Mouse (Mus musculus) kidney, adult 2 months (tissue): ENCODE measurements around the gene Fgfr3. TPM values are rescaled to one million over a fixed set of nuclear protein-coding genes. Genes with fewer than 3 reads are reported as not detected.

Source experiments
- DNase-seq: peaks from one replicate; pipeline ENCODE4 v3.0.0; 2021
- H3K27ac ChIP-seq: fragments of 200-500 bp; 2 replicates; pipeline ENCODE4 v1.5.1; 2012; ENCODE audit warnings: low read depth, low read length, control low read depth, inconsistent platforms; ENCODE audit not compliant: insufficient read depth
- H3K27me3 ChIP-seq: fragments of 200-500 bp; replicated peaks from 2 replicates; pipeline ENCODE4 v1.6.1; 2012; ENCODE audit warnings: mild to moderate bottlenecking, moderate library complexity, low read length, inconsistent platforms; ENCODE audit not compliant: control insufficient read depth, insufficient read depth
- H3K36me3 ChIP-seq: fragments of 200-500 bp; 2 replicates; pipeline ENCODE4 v1.6.1; 2012; ENCODE audit warnings: mild to moderate bottlenecking, moderate library complexity, low read length, inconsistent platforms; ENCODE audit not compliant: control insufficient read depth, insufficient read depth
- H3K4me1 ChIP-seq: fragments of 200-500 bp; 2 replicates; pipeline ENCODE4 v1.6.1; 2011; ENCODE audit warnings: low read length; ENCODE audit not compliant: control insufficient read depth, insufficient read depth
- H3K4me3 ChIP-seq: fragments of 200-500 bp; 2 replicates; pipeline ENCODE4 v1.5.1; 2011; ENCODE audit warnings: mild to moderate bottlenecking, low read depth, low read length, control low read depth; ENCODE audit not compliant: insufficient read depth
- CTCF ChIP-seq: fragments of 200-500 bp; conservative IDR thresholded peaks from 2 replicates; pipeline ENCODE4 v1.5.1; 2011; ENCODE audit warnings: low read depth, mild to moderate bottlenecking, control low read depth, low read length, moderate library complexity, mixed read lengths; ENCODE audit not compliant: insufficient read depth, insufficient read length
- POLR2A ChIP-seq: fragments of 200-500 bp; IDR thresholded peaks from one replicate; pipeline ENCODE4 v1.6.1; 2011; ENCODE audit warnings: low read depth, low read length, control low read depth
- WGBS: fragments of 180-500 bp; shearing (Covaris S2); methylation state at CpG from one replicate; pipeline ENCODE4 v1.1.7; 2018; 5-methylcytosine and 5-hydroxymethylcytosine counted together
- polyA plus RNA-seq: library from polyadenylated mRNA; depleted of rRNA; stranded (reverse); fragments of >200 nt; gene quantifications from 2 replicates; pipeline ENCODE4 v1.2.3, GENCODE M21; 2012

The Fgfr3 gene
- polyA plus RNA-seq, 1 experiment: 63.7 TPM

- no peak overlapping the region for H3K4me3 ChIP-seq
- no peak for TF ChIP-seq CTCF
- no peak for TF ChIP-seq POLR2A
- H3K27ac ChIP-seq: no peak overlapping the region
- no peaks in the 10 kb centered on the region; the same call in 1 of the 2 replicates for H3K36me3 ChIP-seq
- peaks cover 11% of the 10 kb centered on the region for H3K4me1 ChIP-seq
- 87% methylated on average over 12 of the region's 12 CpGs for WGBS
- H3K27me3 ChIP-seq: no peaks in the 10 kb centered on the region
- no peak for DNase-seq
Observed at GRCm38 (mm10) chr5:33733837-33734236, 12.4 kb downstream of the Fgfr3 start.

DNA sequence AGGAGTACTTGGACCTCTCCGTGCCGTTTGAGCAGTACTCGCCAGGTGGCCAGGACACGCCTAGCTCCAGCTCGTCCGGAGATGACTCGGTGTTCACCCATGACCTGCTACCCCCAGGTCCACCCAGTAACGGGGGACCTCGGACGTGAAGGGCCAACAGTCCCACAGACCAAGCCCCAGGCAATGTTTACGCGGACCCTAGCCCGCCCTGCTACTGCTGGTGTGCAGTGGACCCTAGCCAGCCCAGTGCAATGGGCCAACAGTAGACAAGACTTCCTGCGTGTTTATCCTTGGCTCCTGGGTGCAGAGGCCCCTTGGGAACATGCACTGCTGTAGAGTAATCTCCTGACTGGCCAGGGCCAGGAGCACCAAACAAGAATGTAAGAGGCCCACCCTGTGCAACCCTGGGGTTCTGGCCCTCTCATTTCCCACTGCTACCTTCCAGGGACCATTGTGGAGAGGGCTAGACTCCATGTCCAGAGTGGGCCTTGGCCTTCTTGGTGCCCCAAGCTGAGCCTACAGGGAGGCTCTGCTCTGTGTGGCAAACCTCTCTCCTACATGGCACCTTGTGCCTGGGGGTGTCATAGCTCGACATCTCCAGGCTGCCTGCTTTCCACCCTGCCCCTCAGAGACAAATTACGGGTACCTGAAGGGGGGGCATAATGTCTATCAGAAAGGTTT is 14.1 kb downstream of the Fgfr3 start:
- Histone ChIP-seq H3K27ac (peak overlapping the region; percentile 52), H3K27me3 (no peaks in the 10 kb centered on the region), H3K4me3 (no peak overlapping the region), H3K4me1 (peaks cover 6% of the 10 kb centered on the region), H3K36me3 (no peaks in the 10 kb centered on the region; the same call in 1 of the 2 replicates)
- 55% methylated on average over 16 of the region's 16 CpGs for WGBS
- TF ChIP-seq POLR2A: no peak
- no peak for TF ChIP-seq CTCF
- DNase-seq: peak; percentile 75

DNA sequence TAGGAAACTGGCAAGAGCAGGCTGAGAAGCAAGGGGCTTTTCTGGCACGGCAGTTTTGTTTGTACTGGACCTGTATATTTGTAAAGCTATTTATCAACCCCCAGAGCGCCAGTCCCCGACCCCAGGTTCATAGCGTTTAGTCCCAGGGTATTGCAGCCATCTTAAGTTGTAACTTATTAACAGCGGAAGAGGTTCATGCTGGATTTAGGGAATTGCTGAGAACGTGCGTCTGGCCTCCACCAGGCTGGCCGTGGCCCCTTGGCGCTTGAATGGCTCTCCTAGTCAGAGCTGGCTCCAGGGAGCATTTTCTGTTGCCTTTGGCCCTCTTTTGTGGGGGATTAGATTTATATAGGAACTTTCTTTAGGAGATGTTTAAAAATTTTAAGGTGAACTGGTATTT is 14.8 kb downstream of the Fgfr3 start:
- TF ChIP-seq CTCF (no peak), POLR2A (no peak)
- H3K27ac ChIP-seq: no peak overlapping the region
- H3K4me1 ChIP-seq: peaks cover 6% of the 10 kb centered on the region
- peak; percentile 67 for DNase-seq
- no peak overlapping the region for H3K4me3 ChIP-seq
- H3K36me3 ChIP-seq: no peaks in the 10 kb centered on the region; the same call in 1 of the 2 replicates
- no peaks in the 10 kb centered on the region for H3K27me3 ChIP-seq
- 27% methylated on average over 9 of the region's 9 CpGs for WGBS

- no peak overlapping the region for H3K4me3 ChIP-seq
- peaks cover 6% of the 10 kb centered on the region for H3K4me1 ChIP-seq
- DNase-seq: peak; percentile 81
- H3K27me3 ChIP-seq: no peaks in the 10 kb centered on the region
- H3K36me3 ChIP-seq: peaks cover 1% of the 10 kb centered on the region; the same call in 1 of the 2 replicates
- TF ChIP-seq CTCF (peak; percentile 93), POLR2A (no peak)
- 23% methylated on average over 7 of the region's 7 CpGs for WGBS
- no peak overlapping the region for H3K27ac ChIP-seq
Observed at GRCm38 (mm10) chr5:33737903-33738321, 16.4 kb downstream of the Fgfr3 start.

- Histone ChIP-seq H3K4me3 (no peak overlapping the region), H3K4me1 (peaks cover 6% of the 10 kb centered on the region), H3K36me3 (peaks cover 1% of the 10 kb centered on the region; the same call in 1 of the 2 replicates), H3K27me3 (no peaks in the 10 kb centered on the region), H3K27ac (no peak overlapping the region)
- no peak for DNase-seq
- TF ChIP-seq CTCF (no peak), POLR2A (no peak)
Observed at GRCm38 (mm10) chr5:33738341-33738740, 16.9 kb downstream of the Fgfr3 start.

DNA sequence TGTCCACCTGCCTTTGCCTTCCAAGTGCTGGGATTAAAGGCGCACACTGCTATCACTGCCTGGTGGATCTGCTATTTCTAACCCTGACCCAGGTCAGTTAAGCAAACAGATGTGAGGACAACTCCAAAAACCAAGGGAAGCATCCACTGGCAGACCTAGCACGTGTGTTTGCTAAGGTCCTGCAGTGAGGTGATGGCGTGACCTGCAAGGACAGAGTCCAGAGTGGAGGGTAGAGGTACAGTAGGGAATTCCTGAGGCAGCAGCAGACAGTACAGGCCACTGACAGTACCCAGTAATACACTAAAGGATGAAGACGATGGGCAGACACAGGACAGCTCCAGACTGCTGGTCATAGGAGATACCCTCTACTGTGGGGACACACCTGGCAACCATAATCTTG is 19.1 kb downstream of the Fgfr3 start:
- H3K4me1 ChIP-seq: peaks cover 3% of the 10 kb centered on the region
- no peaks in the 10 kb centered on the region for H3K27me3 ChIP-seq
- peaks cover 3% of the 10 kb centered on the region for H3K36me3 ChIP-seq
- 62% methylated on average over 4 of the region's 4 CpGs for WGBS
- H3K4me3 ChIP-seq: no peak overlapping the region
- no peak for TF ChIP-seq CTCF
- TF ChIP-seq POLR2A: no peak
- no peak overlapping the region for H3K27ac ChIP-seq
- DNase-seq: no peak

- H3K4me1 ChIP-seq: no peaks in the 10 kb centered on the region
- DNase-seq: no peak
- TF ChIP-seq CTCF (no peak), POLR2A (no peak)
- H3K27ac ChIP-seq: no peak overlapping the region
- peaks cover 3% of the 10 kb centered on the region for H3K36me3 ChIP-seq
- no peaks in the 10 kb centered on the region for H3K27me3 ChIP-seq
- WGBS: 93% methylated on average over 8 of the region's 8 CpGs
- no peak overlapping the region for H3K4me3 ChIP-seq
Observed at GRCm38 (mm10) chr5:33743481-33743880, 22.0 kb downstream of the Fgfr3 start.
